Mouse (Mus musculus) R1 (cell line): ENCODE measurements around the gene Tbc1d24.
A peak's percentile ranks its signal among the peaks of the same experiment; 100 is the strongest.

Experiments used
- DNase-seq: peaks from one replicate; pipeline ENCODE4 v3.0.0-alpha.2; 2018; ENCODE audit warnings: low read depth, low spot score

Gene Tbc1d24

DNA sequence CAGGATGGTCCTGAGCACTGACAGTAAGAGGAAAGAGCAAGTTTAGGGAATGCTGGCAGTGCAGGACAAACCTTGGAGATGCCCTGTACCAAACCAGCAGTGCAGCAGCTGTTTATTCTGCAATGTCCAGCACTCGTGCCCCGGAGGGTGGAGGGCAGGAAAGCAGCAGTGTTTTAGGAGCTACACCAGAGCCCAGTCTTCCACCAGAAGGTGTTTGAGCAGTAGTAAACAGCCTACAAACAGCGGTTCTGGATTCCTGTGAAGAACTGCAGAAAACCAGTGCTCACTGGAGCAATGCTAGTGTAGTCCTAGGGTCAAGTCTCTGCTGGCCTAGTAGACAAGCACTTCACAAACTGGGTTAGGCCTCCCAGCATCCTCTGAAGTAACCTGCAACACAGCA is 31.1 kb downstream of the Tbc1d24 start:
- DNase-seq, result no peak

DNA sequence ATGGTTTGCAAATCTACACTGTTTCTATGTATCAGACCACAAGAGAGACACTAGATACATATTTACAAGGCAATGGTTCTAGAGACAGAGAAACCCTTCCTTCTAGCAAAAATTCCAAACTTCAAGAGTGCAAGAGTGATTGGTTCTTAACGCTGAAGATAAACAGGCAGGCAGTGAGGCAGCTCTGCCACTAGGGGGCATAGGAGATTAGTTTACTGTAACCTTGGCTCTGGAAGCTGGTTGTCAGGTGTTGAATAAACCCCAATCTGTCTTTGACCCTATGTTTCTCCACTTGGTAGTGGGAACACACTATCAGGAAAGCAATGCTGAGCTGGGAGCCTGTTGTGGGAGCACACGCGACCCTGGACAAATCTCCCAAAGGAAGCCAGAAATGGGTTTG is 31.9 kb downstream of the Tbc1d24 start:
- DNase-seq, result peak; percentile 85

GRCm38 (mm10) chr17:24171738-24172137 is 33.6 kb downstream of the Tbc1d24 start:
- DNase-seq, result no peak

DNA sequence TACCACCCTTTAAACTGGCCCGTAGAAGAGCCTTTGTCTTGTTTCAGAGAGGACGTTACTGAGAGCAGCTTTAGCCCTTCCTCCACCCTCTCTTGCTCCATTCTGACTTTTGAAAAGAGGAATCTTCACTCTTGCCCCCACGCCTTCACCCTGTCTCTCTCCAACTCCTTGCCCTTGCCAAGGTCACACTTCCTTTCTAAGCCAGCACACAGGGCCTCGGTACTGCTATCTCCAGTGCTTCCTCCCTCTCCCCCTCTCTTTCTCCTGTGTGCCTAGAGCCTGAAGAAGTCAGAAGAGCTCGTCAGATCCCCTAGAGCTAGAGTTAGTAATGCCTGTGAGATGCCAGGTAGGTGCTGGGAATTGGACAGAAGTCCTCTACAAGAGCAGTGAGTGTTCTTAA is 34.6 kb downstream of the Tbc1d24 start:
- no peak for DNase-seq

GRCm38 (mm10) chr17:24170125-24170524 is 35.2 kb downstream of the Tbc1d24 start:
- DNase-seq, result no peak

DNA sequence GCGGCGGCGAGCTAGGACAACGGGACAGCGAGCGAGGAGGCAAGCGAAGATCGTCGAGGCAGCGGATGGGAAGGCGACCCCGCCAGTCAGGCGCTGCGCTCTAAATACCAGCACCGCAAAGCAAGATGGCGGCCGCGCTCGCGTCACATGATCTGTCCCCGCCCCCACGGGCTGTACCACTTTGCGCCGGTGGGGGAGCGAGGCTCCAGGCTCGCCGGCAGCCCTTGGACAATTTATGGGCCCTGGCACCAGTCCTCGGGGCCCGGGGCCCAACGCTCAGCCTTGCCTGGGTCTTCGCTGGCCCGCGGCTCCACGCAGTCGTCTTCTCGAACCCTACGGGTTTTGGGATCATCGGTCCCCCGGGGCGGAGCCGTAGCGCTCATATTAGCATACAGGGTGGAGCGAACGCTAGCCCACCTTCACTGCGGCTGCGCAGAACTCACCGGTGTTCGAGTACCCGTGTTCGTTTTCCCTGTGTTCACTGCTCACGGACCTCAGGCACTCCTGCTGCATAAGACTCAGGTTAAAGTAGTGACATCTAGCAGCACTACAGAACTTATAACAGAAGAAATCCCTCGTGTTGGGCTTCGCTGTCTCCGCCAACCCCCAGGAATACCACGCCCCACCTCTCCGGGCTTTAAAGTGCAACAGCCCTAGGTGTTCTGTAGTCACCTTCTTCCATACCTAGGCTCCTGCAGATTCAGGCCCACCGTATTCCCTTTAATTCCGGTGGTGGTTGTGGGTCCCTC is 35.9 kb downstream of the Tbc1d24 start, which contains the start of gene Atp6v0c:
Atp6v0c (minus strand) TSS at position 386 of the 749 bp plus-strand sequence.
- DNase-seq, result peak; percentile 96

DNA sequence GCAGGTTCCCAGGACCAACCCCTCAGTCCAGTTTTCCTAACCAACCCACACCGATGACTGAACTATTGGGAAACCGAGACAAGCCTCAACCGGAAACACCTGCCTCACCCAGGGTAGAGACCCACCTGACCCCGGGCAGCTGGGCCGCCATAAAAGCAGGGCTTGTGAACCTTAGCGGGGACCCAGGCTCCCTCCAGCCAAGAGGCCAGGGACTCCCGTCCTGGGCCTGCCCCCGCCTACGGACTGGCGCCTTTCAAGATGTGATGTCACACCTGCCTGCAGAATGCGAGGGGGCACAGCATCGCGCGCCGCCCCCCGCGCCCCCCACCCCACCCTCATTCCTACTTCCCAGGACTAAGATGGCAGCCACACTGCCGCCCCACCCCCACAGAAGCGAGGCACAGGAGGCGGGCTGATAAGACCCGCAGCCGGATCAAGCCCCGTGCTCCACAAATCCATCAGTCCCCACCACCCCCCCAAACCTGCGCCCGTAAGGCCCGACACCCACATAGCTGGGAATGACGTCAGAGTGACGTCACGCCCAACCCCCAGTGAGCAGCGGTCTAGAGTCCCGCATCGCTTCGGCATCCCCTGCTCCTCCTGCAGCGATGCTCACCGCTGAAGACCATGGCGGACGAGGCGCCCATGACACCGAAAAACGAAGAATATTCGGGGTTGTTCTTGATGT is 36.6 kb downstream of the Tbc1d24 start:
- peak; percentile 83 for DNase-seq

DNA sequence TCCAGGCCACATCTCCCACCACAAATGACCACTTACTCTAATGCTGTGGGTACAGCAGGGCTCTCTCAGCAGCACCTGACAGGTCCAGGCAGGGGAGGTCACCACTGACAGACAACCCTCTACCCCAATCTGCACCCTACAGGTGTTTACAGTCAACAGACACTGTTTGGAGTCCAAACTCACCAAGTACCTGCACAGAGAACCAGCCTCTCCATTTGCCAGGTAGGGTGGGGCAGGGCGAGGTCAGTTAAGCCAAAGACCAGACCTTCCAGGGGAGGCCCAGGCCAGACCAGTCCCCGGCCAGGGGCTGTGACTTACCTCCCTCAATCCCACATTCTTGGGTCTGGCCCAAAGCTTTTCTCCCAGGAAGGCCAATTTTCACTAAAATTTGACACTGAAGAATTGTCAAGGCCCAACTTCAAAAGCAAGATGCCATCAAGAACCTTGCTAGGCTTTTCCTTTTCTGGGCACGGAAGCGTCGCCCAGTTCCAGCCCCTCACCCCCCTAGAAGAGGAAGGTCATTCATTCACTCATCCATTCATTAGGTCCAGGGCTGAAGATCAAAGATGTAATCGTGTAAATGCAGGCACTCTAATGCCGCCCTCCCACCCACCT is 37.4 kb downstream of the Tbc1d24 start:
- DNase-seq, result no peak

DNA sequence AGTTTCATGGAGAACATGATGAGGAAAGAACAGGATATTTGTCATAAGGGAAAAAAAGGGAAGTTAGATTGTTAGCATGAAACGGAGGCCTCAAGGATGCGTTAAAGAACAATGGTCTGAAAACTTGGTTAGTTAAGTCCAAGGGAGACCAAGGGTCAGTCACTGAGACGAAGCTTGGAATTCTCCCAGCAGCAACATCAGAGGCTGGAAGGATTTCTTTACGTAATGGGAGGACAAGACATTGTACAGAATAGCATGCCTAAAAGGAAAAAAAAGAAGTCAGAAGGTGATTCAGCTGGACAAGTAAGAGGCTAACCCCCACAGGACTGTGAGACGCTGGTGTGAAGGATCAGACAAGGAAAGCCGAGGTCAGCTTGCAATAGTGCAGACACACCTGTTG is 38.2 kb downstream of the Tbc1d24 start:
- DNase-seq, result no peak

DNA sequence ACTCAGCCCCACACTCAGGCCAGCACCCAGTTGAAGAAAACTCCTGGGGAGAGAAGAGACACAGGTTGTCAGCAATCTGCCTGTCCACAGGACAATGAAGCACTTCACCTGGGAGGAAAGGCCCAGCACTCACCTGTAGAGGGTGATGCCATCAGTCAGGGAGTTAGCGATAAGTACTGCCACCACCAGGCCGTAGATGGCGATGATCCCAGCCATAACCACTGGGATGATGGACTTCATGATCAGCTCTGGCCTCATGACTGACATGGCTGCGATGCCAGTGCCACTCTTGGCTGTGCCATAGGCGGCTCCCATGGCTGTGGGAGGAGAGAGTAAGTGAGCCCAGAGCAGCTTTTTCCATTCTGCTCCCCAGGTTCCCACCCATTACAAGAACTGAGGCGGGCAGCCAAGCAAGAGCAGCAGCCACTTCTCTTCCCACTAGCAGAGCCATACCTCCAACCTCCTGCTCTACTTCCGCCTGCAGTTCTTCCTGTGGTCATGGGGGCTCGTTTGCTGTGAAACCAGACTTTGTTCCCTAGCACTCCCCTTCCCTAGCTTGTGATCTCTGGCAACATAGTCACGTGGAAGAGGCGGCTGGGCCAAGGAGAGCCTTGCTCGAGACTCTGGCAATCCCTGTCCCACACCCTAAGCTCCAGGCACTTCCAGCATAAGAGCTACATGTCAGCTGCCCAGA is 40.6 kb downstream of the Tbc1d24 start:
- DNase-seq, result no peak

GRCm38 (mm10) chr17:24163176-24163962 is 42.0 kb downstream of the Tbc1d24 start, which contains the start of gene Amdhd2:
TSS of gene Amdhd2 (minus strand) at chr17:24163766.
- peak; percentile 98 for DNase-seq

DNA sequence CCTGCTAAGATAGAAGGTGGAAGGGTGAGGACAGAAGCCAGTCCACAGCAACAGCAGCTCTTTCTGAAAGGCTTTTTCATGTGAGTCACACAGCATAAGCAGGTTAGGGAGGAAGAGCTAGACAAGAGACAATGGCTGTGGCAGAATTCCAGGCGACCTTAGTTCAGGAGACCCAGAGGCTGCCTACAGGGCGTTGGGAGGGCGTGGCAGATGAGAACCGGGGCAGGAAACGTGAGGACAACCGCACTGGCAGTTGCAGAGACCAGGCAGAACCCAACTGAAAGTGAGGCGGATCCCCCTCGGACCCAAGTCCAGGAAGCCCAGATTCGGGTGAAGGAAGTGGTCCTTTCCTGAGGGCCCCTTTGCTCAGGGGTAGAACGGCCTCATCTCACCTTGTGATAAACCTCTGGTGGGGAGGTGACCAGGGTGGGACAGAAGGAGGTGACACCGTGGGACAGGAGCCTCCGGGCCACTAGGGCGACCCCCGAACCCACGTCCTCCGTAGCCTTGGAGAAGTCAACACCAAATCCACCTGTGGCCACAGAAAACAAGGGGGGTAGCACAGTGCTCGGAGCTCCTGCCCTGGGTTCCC is 42.7 kb downstream of the Tbc1d24 start:
- DNase-seq, result peak; percentile 64

- DNase-seq, result peak; percentile 33
Measured at GRCm38 (mm10) chr17:24161466-24161865, 43.9 kb downstream of the Tbc1d24 start.

GRCm38 (mm10) chr17:24157526-24157925 is 47.8 kb downstream of the Tbc1d24 start:
- DNase-seq, result no peak

DNA sequence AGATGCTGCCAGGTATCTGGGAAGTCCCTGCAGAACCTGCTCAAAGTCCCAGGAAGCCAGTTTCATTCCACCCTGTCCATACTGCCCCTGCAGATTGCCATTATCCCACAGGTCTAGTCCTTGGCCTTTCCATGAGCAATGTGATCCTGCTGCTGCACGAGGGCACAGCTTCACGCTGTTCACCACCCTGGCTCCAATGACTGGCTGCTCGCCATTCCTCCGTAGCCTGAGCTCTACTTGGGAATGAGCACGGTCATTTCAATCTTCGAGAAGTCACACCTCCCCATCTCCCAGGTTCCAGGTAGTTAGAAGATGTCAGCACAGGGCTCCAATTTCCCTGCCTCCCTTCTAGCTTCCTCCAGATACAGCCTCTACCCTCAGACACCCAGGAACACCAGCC is 48.2 kb downstream of the Tbc1d24 start:
- no peak for DNase-seq

DNA sequence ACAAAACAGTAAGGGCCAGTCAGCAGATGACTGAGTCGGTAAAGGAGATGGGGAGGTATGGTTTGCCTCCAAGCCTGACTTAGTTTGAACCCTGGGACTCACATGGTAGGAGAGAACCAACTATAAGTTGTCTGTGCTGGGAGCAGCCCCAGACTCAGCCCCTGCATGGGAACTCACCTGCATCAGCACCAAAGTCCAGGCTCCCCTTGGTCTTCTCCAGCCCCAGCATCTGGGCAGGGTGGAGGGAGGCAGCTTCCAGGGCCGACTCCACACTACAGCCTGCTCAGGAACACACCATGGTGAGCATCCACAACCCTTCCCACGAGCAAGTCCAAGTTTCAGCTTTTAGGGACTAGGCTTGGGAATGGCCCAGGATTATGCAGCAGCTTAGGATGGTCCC is 49.0 kb downstream of the Tbc1d24 start:
- DNase-seq, result no peak

- DNase-seq, result no peak
Measured at GRCm38 (mm10) chr17:24155742-24156141, 49.6 kb downstream of the Tbc1d24 start.

DNA sequence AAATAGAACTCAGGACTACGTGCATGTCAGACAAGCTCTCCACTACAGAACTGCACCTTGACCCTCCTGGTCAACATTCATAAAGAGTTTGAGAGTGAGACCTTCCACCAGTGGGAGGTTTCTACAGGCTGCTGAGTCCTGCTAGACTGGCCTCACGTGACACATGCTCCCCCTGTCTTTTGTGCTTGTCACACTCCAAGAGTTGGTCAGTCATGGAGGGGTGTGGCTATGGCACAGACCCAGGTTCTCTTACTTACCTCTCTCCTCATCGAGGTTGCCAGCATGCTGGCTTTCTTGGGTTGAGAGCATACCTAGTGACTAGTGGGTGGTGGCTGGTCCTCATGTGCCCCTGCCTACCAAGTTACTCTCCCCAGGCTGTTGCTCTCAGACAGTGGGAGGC is 50.9 kb downstream of the Tbc1d24 start:
- no peak for DNase-seq

GRCm38 (mm10) chr17:24151890-24152563 is 53.3 kb downstream of the Tbc1d24 start:
- DNase-seq, result peak; percentile 97

GRCm38 (mm10) chr17:24151382-24151781 is 54.0 kb downstream of the Tbc1d24 start:
- peak; percentile 69 for DNase-seq
